Mouse (Mus musculus) urinary bladder, postnatal 36 days (tissue): ENCODE results near the gene Cd63.

Source experiments
- DNase-seq, 2 experiments: peaks; one replicate each; pipeline ENCODE4 v3.0.0; 2022; ENCODE audit warnings: low spot score in 2 of 2, mixed read lengths in 1 of 2

Gene Cd63

GRCm38 (mm10) chr10:128900698-128901097, at the start of gene Cd63:
Gene Cd63 (plus strand): TSS chr10:128900989.
- DNase-seq, result no peak

GRCm38 (mm10) chr10:128861176-128861575, 39.6 kb upstream of the Cd63 start:
- no peak for DNase-seq

- DNase-seq, result no peak
These were observed 34.7 kb upstream of the Cd63 start for GRCm38 (mm10) chr10:128866042-128866441.

GRCm38 (mm10) chr10:128866518-128866917, 34.3 kb upstream of the Cd63 start:
- DNase-seq, result no peak

GRCm38 (mm10) chr10:128870341-128870740, 30.4 kb upstream of the Cd63 start:
- DNase-seq, result no peak

- DNase-seq, result no peak
These were observed 22.5 kb upstream of the Cd63 start for GRCm38 (mm10) chr10:128878291-128878690.

- DNase-seq, result no peak
These were observed 22.0 kb upstream of the Cd63 start for GRCm38 (mm10) chr10:128878811-128879210.

- DNase-seq, result no peak
These were observed 18.7 kb upstream of the Cd63 start for GRCm38 (mm10) chr10:128882067-128882466.

- DNase-seq, result no peak
These were observed 11.6 kb upstream of the Cd63 start for GRCm38 (mm10) chr10:128888941-128889827.

- DNase-seq, result no peak
These were observed 10.9 kb upstream of the Cd63 start for GRCm38 (mm10) chr10:128889846-128890245.

- no peak for DNase-seq
These were observed 10.2 kb upstream of the Cd63 start for GRCm38 (mm10) chr10:128890383-128891295.

GRCm38 (mm10) chr10:128891296-128892094, 9.3 kb upstream of the Cd63 start, which contains the start of gene Gdf11:
Gene Gdf11 (minus strand): TSS chr10:128891718.
- DNase-seq, result peak in 1 of 2 experiments; percentile 46

GRCm38 (mm10) chr10:128892246-128892645, 8.5 kb upstream of the Cd63 start:
- DNase-seq, result no peak

- DNase-seq, result peak in 1 of 2 experiments; percentile 62
These were observed 5.4 kb upstream of the Cd63 start for GRCm38 (mm10) chr10:128895437-128895836.

GRCm38 (mm10) chr10:128895952-128896693, 4.7 kb upstream of the Cd63 start:
- no peak for DNase-seq

- no peak for DNase-seq
These were observed 4.0 kb upstream of the Cd63 start for GRCm38 (mm10) chr10:128896807-128897206.

GRCm38 (mm10) chr10:128897501-128897900, 3.3 kb upstream of the Cd63 start:
- no peak for DNase-seq

GRCm38 (mm10) chr10:128899759-128900490, 864 bp upstream of the Cd63 start:
- no peak for DNase-seq

- no peak for DNase-seq
These were observed 620 bp downstream of the Cd63 start for GRCm38 (mm10) chr10:128901409-128901808.

- DNase-seq, result no peak
These were observed 1.7 kb downstream of the Cd63 start for GRCm38 (mm10) chr10:128902409-128902988.
